Mouse (Mus musculus): Measurements from ENCODE around the gene Ms4a5. TPM values are rescaled to one million over a fixed set of nuclear protein-coding genes. Genes with fewer than 3 reads are reported as not detected.

Ms4a5 gene
- polyA plus RNA-seq, 1 experiment: not detected

DNA sequence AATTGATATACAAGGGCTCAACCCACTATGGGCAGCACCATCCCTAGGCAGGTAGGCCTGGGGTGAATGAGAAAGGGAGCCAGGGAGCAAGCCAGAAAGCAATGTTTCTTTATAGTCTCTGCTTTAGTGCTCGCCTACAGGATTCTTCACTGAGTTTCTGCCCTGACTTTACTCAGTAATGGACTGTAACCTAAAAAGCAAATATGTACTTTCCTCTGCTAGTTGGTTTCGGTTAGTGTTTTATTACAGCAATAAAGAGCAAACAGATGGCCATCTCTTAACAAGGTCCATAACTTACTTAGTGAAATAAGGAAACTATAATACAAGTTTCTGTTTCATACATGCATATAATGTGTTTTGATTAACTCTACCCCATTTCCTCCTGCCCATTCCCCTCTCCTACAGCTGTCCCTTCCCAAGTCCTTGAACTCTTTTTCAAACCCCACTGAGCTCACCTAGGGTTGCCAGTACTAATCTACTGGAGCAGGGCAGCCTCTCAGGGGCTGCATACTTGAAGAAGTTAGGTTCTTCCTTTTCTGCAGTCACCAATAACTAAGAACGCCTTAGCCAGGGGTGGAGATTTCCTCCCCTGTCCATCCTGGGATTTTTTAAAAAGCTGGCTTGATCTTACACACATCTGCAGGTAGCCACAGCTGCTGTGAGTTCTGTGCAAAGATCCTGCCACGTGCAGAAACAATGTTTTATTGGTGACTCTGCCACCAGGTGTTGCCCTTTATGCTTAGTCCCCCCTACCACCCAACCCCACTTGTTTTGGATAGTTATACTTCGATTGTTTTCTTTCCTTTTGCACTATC is 48.5 kb downstream of the Ms4a5 start:
- TF ChIP-seq GATA1 (IDR thresholded peaks at IDR 0.05; ENCODE audit: low read length): no peak

DNA sequence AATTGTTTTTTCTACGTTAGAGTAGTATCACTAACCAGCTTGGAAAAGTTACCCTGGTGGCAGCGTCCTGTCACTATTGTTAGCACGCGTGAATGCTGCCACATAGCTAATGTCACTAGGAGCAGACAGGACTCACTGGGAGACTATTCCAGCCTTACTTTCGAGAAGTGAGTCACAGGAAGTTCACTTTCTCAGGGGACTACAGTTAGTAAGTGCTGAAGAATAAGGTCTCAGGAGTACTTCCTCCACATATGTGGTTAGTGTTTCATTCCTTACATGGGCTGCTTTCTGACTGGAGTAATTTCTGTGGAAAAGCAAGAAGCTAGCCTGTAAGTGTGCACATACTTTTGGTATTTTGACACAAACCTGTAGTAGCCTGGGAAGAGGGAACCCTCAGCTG is 49.4 kb downstream of the Ms4a5 start:
- no peak for TF ChIP-seq GATA1 (IDR thresholded peaks at IDR 0.05; ENCODE audit: low read length)

DNA sequence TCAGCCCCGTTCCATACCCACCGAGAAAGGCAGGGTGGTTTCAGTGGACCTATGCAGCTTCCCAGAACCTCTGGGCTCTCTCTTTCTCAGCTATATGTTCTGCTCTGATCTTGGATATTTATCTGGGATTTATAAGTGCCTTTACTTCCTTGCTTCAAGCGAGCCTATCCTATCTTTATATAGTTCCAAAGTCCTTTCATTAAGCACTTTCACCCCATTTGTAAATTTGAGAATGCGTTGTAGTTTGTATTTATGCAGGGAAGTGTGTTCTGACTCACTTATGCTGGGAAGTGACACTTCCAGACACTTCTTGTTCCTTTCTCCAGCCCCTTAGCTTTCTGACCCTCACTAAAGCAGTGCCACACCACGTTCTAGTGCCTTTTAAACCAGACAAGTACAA is 51.3 kb downstream of the Ms4a5 start, which contains the start of gene Ms4a12:
Gene Ms4a12, minus strand, starts transcription at position 101 of the 400 bp plus-strand sequence.
- no peak for TF ChIP-seq GATA1 (IDR thresholded peaks at IDR 0.05; ENCODE audit: low read length)

Other genes starting within 250 kb of the Ms4a5 start
- gene Ms4a8a, start 202.8 kb downstream of the Ms4a5 start, polyA plus RNA-seq (2012): not detected in 2 replicates
- gene 1700017D01Rik, start 153.0 kb downstream of the Ms4a5 start, polyA plus RNA-seq (2012): not detected in 2 replicates
- not detected in 2 replicates for gene 1700025F22Rik, start 118.6 kb downstream of the Ms4a5 start, polyA plus RNA-seq (2012)
- not detected in 2 replicates for gene Ms4a13, start 87.1 kb downstream of the Ms4a5 start, polyA plus RNA-seq (2012)
- not detected in 2 replicates for gene Ms4a12, start 51.4 kb downstream of the Ms4a5 start, polyA plus RNA-seq (2012)
- not detected in 2 replicates for gene Ms4a1, start 17.6 kb downstream of the Ms4a5 start, polyA plus RNA-seq (2012)
- not detected in 2 replicates for gene Ms4a14, start 30.6 kb upstream of the Ms4a5 start, polyA plus RNA-seq (2012)
- gene Ms4a7, start 52.3 kb upstream of the Ms4a5 start, polyA plus RNA-seq (2012): not detected in 2 replicates
- not detected in 2 replicates for gene Ms4a4a, start 91.7 kb upstream of the Ms4a5 start, polyA plus RNA-seq (2012)
- not detected in 2 replicates for gene Ms4a4c, start 120.9 kb upstream of the Ms4a5 start, polyA plus RNA-seq (2012)
- not detected in 2 replicates for gene Ms4a4b, start 159.7 kb upstream of the Ms4a5 start, polyA plus RNA-seq (2012)
- not detected in 2 replicates for gene Ms4a6c, start 185.5 kb upstream of the Ms4a5 start, polyA plus RNA-seq (2012)
- gene Gm8369, start 202.1 kb upstream of the Ms4a5 start, polyA plus RNA-seq (2012): not detected in 2 replicates
- gene Ms4a6b, start 232.6 kb upstream of the Ms4a5 start, polyA plus RNA-seq (2012): not detected in 2 replicates